14 mouse cellular contexts compared by ENCODE assay signal in genomic region chr16:32614047-32614446, GRCm38 (mm10). TPM values are rescaled to one million over a fixed set of nuclear protein-coding genes. Genes with fewer than 3 reads are reported as not detected.
DNase-seq lines count a peak whose midpoint lies in the region; ATAC-seq and TF ChIP-seq lines count a peak whose summit lies in the region.
"Had no signal": no experiment of that assay in that cellular context is flagged by ENCODE, and none has a peak within 500 bp of the region (broad histone marks: within the 10 kb centered on the region; RNA-seq: fewer than 3 reads in every experiment).

No protein-coding gene starts in this region.

- H3K9me3 ChIP-seq in midbrain, postnatal 0 days (ENCODE audit: low read length), result no peaks in the 10 kb centered on the region
- no peaks in the 10 kb centered on the region for H3K9me3 ChIP-seq in midbrain, embryonic 13.5 days
- H3K9me3 ChIP-seq: embryonic facial prominence, embryonic 15.5 days; limb, embryonic 13.5 days; midbrain, embryonic 12.5 days had no signal

- no peaks in the 10 kb centered on the region for H3K27me3 ChIP-seq in midbrain, postnatal 0 days (ENCODE audit: insufficient read depth, low read length)
- no peaks in the 10 kb centered on the region for H3K27me3 ChIP-seq in midbrain, embryonic 13.5 days
- H3K27me3 ChIP-seq: embryonic facial prominence, embryonic 15.5 days; limb, embryonic 13.5 days; midbrain, embryonic 12.5 days had no signal

- ATAC-seq in midbrain, postnatal 0 days (ENCODE audit: low FRiP score), result no peak
- no peak for ATAC-seq in midbrain, embryonic 13.5 days

- no peak overlapping the region for H3K4me2 ChIP-seq in midbrain, postnatal 0 days (ENCODE audit: low read depth, low read length, poor library complexity, severe bottlenecking)
- no peak overlapping the region for H3K4me2 ChIP-seq in midbrain, embryonic 13.5 days (replicated peaks)
- H3K4me2 ChIP-seq: embryonic facial prominence, embryonic 15.5 days; limb, embryonic 13.5 days; midbrain, embryonic 12.5 days had no signal

- no peak overlapping the region for H3K4me3 ChIP-seq in gastrocnemius, adult 2 months
- H3K4me3 ChIP-seq in midbrain, postnatal 0 days (ENCODE audit: low read depth, low read length), result no peak overlapping the region
- H3K4me3 ChIP-seq in midbrain, embryonic 13.5 days (replicated peaks), result no peak overlapping the region
- no peak overlapping the region for H3K4me3 ChIP-seq in bone marrow macrophage, adult 2 months (ENCODE audit: insufficient read depth, low read length)
- H3K4me3 ChIP-seq: embryonic facial prominence, embryonic 15.5 days; limb, embryonic 13.5 days; midbrain, embryonic 12.5 days had no signal

- peaks cover 7% of the 10 kb centered on the region; the same call in 1 of the 2 replicates for H3K4me1 ChIP-seq in midbrain, postnatal 0 days (ENCODE audit: insufficient read depth, low read length)
- peaks cover 18% of the 10 kb centered on the region for H3K4me1 ChIP-seq in midbrain, embryonic 13.5 days (replicated peaks)
- H3K4me1 ChIP-seq in bone marrow macrophage, adult 2 months (ENCODE audit: control insufficient read depth, insufficient read depth, low read length), result peaks cover 15% of the 10 kb centered on the region

- 64% methylated on average over 4 of the region's 4 CpGs for WGBS in midbrain, postnatal 0 days
- whole genome bisulfite sequencing in midbrain, embryonic 13.5 days, result 65% methylated on average over 4 of the region's 4 CpGs

- DNase-seq in gastrocnemius, adult 2 months, result no peak
- DNase-seq in gastrocnemius, postnatal 14 days, result no peak
- no peak for DNase-seq in midbrain, postnatal 0 days (ENCODE audit: low spot score)
- peak; percentile 28 for DNase-seq in naive thymus-derived CD4-positive, alpha-beta T cell, adult 2 months (ENCODE audit: low read depth)
- DNase-seq in cerebellum, adult 11 months, result no peak
- DNase-seq in cerebellum, postnatal 14 days, result no peak
- DNase-seq: adrenal gland, adult 8-10 months; cerebellum, postnatal 10 days; heart, postnatal 4 days had no signal

- intact Hi-C loops in gastrocnemius, adult 2 months (cut with DNase I), result no loop called here
- intact Hi-C loops in gastrocnemius, postnatal 14 days (cut with DNase I; ENCODE audit: low total_unique reads), result loop anchor here (5.0 kb wide), 1 partner anchor 107 kb away; no protein-coding TSS in a partner anchor

- TF ChIP-seq POLR2A in bone marrow macrophage, adult 2 months (IDR thresholded peaks at IDR 0.05; ENCODE audit: borderline replicate concordance, low read depth, low read length), result no peak

- H3K9ac ChIP-seq in midbrain, postnatal 0 days (replicated peaks; ENCODE audit: low read length, poor library complexity, severe bottlenecking), result no peak overlapping the region
- H3K9ac ChIP-seq in midbrain, embryonic 13.5 days (replicated peaks), result no peak overlapping the region
- H3K9ac ChIP-seq: embryonic facial prominence, embryonic 15.5 days; limb, embryonic 13.5 days; midbrain, embryonic 12.5 days had no signal

- TF ChIP-seq CTCF in gastrocnemius, adult 2 months (IDR thresholded peaks at IDR 0.05), result peak; percentile 35; the same call in 1 of the 2 replicates
- peak; percentile 44 for TF ChIP-seq CTCF in midbrain, postnatal 0 days (IDR thresholded peaks at IDR 0.05)
- 0 out of 2 replicates have a peak, but pooled peaks have one; percentile 7 for TF ChIP-seq CTCF in bone marrow macrophage, adult 2 months (IDR thresholded peaks at IDR 0.05; ENCODE audit: low read depth, low read length)

- H3K27ac ChIP-seq in gastrocnemius, adult 2 months, result no peak overlapping the region
- H3K27ac ChIP-seq in midbrain, postnatal 0 days (ENCODE audit: low read depth, low read length), result no peak overlapping the region
- H3K27ac ChIP-seq in midbrain, embryonic 13.5 days, result no peak overlapping the region
- no peak overlapping the region for H3K27ac ChIP-seq in bone marrow macrophage, adult 2 months (ENCODE audit: insufficient read depth, low read depth, low read length)
- H3K27ac ChIP-seq: embryonic facial prominence, embryonic 15.5 days; limb, embryonic 13.5 days; midbrain, embryonic 12.5 days had no signal

- H3K36me3 ChIP-seq in midbrain, postnatal 0 days (ENCODE audit: insufficient read depth, low read length), result peaks cover 11% of the 10 kb centered on the region
- peaks cover 27% of the 10 kb centered on the region for H3K36me3 ChIP-seq in midbrain, embryonic 13.5 days

RNA-seq across cellular contexts. Expression of gene Tfrc, which starts 5.3 kb away (rescaled TPM):
- total RNA-seq in gastrocnemius, adult 2 months (2021), result 100 to 1,000 TPM in 1 of 2 experiments, 10 to 100 TPM in 1; 77.4 to 174 TPM
- total RNA-seq in gastrocnemius, postnatal 14 days (2021), result 100 to 1,000 TPM; 285 to 408 TPM
- total RNA-seq in midbrain, postnatal 0 days (2014; rRNA removed), result 51.2 and 91.4 TPM in 2 replicates
- polyA plus RNA-seq in midbrain, postnatal 0 days (2015; fragmentation: Nextera tagmentation; extraction: Ambion mirVana), result 39.8 and 40.6 TPM in 2 replicates
- polyA plus RNA-seq in midbrain, embryonic 13.5 days (2015; fragmentation: Nextera tagmentation; extraction: Ambion mirVana), result 35.8 and 45.9 TPM in 2 replicates
- 45.0 and 47.0 TPM in 2 replicates for polyA plus RNA-seq in bone marrow macrophage, adult 2 months (2012; ENCODE audit: insufficient read depth, insufficient read length, missing spikeins)

RNA-seq across cellular contexts. Expression of gene Tnk2, which starts 29.6 kb away (rescaled TPM):
- 10 to 100 TPM; 48.4 to 54.4 TPM for total RNA-seq in gastrocnemius, adult 2 months (2021)
- 10 to 100 TPM; 34.6 to 42.8 TPM for total RNA-seq in gastrocnemius, postnatal 14 days (2021)
- 69.1 and 81.7 TPM in 2 replicates for total RNA-seq in midbrain, postnatal 0 days (2014; rRNA removed)
- 15.7 and 16.5 TPM in 2 replicates for polyA plus RNA-seq in midbrain, postnatal 0 days (2015; fragmentation: Nextera tagmentation; extraction: Ambion mirVana)
- polyA plus RNA-seq in midbrain, embryonic 13.5 days (2015; fragmentation: Nextera tagmentation; extraction: Ambion mirVana), result 15.6 and 17.7 TPM in 2 replicates
- 3.5 and 6.8 TPM in 2 replicates for polyA plus RNA-seq in bone marrow macrophage, adult 2 months (2012; ENCODE audit: insufficient read depth, insufficient read length, missing spikeins)
